Mouse (Mus musculus) embryo, embryonic 10 days (tissue): ENCODE data around the gene Olfr318.
"Not testable (repeated sequence)": the region's sequence is repeated elsewhere in the genome, so short reads cannot be mapped to it uniquely, and the experiment has no call there.

ENCODE experiments used
- DNase-seq: peaks from one replicate; pipeline ENCODE4 v3.0.0-alpha.2; 2015; ENCODE audit warnings: low spot score

Olfr318 gene

DNA sequence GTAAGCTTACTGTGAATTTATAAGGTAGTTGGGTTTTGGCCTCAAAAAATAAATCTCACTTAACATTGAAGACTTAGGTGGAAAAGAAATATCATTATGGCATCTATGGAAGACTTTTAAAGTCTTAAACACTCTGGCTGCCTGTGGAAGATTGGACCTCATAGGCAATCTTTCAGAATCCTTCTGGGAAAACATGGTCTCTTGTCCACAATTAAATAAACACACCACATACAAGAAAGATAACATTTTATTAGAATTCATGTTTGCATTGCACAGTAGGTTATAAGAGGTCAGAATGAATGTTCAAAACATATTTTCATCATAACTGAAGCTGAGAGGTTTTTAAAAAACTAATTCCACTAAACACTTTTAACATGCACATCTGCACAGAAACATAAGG lies at the start of gene Olfr318:
Gene Olfr318 (minus strand): TSS at position 101 of the 400 bp plus-strand sequence.
- no peak for DNase-seq

DNA sequence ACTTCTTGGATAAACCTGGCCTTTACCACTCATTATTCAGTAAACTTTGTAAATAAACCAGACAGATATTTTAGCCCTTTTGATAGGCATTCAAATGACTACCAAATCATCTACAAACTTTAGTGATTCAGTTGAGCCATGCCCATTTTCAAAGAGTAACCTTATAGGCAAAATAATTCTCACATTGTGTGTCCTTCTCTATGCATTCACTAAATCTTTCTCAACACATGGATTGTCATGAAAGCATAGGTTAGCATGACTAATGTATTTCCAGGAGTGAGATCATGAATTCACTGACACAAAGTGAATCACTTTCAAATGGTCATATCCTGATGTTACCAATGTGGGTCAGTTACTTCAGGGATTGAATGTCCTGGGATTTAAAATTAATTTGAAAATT lies 49.1 kb upstream of the Olfr318 start, which contains the start of gene Olfr315:
Gene Olfr315 (plus strand): TSS at position 301 of the 400 bp plus-strand sequence.
- no peak for DNase-seq

DNA sequence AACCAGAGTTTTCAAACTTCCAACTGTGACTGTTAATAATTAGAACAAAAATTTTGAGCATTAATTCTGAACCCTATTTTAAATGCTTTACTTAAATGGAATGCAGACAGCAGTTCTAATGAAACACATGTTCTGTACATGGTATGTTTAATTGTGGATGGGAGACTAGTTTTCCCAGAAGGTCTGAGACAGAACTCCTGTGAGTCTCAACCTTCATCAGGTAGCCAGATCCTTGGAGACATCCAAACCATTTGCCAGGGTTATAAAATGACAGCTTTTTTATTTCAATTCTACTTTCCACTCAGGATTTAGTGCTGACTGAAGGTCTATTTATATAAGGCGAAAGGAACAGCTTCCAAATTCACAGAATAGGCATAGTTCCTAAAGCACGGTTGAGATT lies 28.6 kb upstream of the Olfr318 start, which contains the start of gene Olfr316:
Gene Olfr316 (plus strand): TSS at position 301 of the 400 bp plus-strand sequence.
- no peak for DNase-seq

DNA sequence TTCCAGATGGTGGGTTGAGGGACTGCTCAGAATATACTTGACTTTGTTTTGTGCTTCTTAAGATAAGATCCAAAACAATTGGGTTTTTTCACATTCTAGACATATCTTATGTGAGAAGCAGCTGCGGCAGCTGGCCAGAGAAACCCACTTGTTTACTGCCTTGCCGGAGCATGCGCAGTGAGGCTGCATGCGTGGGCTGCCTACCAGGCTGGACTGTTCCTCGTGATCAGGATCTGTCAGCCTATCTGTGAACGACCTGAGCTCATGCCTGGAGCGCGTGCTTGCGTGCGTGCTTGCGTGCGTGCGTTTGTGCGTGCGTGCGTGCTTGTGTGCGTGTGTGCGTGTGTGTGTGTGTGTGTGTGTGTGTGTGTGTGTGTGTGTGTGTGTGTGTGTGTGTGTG lies 27.3 kb upstream of the Olfr318 start:
- DNase-seq, result not testable (repeated sequence)

DNA sequence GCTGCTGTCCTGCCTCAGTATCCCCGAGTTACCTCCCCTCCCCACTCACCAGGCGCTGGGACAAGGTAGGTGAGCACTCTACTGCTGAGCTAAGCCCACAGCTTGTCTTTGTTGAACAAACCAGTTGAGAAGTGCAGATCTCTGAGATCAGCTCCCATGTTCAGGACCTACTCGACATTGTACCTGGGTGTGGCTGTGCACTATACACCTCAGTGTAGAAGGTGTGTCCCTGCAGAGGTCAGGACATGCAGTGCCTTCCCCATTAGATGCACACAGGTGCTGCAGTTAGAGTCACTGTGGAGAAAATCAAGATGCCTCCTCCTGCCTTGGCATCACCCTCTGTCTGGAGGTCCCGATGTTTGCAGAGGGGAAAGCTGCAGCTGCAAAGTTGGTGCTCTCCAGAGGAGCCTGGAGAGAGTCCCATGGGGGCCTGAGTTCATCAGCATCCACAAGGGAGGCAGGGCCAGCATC lies 15.0 kb upstream of the Olfr318 start, which contains the start of gene Olfr317:
Gene Olfr317 (minus strand): TSS at position 421 of the 471 bp plus-strand sequence.
- DNase-seq, result no peak

DNA sequence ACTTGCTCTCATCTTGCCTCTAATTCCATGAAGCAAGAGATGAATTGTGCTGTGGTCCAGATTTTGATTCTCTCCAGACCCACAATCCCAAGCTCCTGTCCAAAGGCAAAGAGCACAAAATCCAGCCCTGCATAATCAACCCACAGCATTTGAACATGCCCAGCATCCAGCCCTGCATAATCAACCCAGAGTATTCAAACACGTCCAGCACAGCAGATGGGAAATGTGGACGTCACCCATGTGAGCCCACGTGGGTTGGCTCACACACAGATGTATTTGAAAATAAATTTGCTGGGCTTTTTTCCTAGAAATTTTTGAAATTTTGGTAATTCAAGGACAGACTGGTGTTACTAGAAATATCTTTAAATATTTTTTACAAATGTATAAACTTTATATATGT lies 9.6 kb upstream of the Olfr318 start:
- no peak for DNase-seq

DNA sequence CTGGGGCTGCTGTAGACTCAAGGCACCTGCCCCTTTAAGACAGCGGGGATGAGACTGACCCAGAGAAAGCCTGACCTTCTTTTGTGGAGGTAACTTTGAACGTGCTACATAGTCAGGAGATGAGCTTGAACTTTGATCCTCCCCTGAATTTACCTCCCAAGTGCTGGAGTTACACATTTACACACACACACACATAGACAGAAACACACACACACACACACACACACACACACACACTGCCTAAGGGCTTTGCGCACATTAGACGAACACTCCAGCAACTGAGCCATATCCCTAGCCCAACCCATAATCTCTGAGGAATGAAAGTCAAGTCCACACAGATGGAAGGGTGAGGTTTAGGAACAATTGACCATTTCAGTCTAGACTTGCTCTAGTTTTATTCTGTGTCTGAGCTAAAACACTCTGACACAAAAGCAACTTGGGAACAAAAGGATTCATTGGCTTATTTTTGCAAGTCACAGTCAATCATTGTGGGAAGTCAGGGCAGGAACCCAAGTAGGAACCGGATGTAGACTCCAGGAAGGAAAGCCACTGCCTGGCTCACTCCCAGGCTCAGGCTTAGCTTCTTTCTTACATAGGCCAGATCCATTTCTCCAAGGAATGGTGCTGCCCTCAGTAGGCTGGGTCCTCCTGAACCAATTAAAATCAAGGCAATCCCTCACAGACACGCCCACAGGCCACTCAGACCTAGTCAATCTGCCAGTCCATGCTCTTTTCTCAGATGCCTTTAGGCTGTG lies 4.3 kb upstream of the Olfr318 start:
- DNase-seq, result not testable (repeated sequence)

DNA sequence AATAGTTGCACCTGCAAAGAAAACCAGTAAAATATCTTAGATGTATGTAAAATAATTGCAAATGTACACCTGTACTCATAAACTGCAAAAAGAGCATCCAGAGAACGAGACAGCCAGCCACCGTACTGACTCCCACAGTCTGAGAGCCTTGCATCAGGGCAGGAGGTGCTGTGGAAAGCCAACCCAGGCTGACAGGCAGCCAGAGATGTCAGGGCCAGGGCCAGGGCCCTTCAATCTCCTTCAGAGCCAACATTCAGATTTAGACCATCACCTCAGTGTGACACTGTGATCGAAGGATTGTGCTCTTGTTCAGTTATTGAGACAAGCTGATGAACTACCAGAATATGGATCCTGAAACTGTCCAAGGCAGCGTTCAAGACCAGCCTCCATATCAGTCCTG lies 4.1 kb downstream of the Olfr318 start:
- no peak for DNase-seq

DNA sequence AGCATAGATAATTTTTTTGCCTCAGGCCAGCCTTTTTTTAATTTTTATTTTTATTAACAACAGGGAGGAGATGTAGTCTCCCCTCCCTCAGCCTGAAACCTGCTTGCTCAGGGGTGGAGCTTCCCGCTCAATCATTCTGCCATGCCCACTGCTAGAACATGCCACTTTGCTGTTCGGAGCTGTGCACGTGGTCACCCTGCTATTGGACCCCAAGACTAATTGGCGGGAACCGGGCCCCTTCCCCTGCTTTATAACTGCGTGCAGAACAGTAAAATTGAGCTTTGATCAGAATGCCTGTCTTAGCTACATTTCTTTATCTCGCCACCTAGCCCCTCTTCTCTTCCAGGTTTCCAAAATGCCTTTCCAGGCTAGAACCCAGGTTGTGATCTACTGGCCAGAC lies 6.1 kb downstream of the Olfr318 start:
- not testable (repeated sequence) for DNase-seq

DNA sequence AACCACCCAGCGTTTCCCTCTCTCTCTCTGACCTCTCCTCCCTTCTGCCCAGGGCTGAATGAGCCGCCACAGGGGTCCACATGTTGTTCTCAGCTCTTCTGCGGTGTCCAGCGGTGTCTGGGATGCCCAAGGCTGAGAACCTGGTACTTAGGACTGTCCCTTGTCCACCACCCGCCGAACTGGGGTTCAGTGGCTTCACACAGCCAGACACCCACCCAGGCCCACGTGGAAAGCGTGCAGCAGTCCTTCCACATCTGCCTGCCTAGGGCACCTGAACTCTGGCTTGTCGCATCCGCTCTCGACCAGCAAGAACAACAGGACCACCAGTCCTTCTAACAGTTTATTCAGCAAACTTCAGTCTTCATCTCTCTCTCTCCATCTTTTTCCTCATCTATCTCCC lies 14.7 kb downstream of the Olfr318 start:
- DNase-seq, result no peak

DNA sequence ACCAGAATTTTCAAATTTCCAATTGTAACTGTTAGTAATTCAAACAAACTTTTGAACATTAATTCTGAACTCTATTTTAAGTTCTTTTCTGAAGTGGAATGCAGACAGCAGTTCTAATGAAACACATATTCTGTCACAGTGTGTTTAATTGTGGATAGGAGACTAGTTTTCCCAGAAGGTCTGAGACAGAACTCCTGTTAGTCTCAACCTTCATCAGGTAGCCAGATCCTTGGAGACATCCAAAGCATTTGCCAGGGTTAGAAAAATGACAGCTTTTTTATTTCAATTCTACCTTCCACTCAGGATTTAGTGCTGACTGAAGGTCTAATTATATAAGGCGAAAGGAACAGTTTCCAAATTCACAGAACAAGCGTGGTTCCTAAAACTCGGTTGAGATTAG lies 25.0 kb downstream of the Olfr318 start, which contains the start of gene Olfr319:
Gene Olfr319 (plus strand): TSS at position 301 of the 400 bp plus-strand sequence.
- no peak for DNase-seq

DNA sequence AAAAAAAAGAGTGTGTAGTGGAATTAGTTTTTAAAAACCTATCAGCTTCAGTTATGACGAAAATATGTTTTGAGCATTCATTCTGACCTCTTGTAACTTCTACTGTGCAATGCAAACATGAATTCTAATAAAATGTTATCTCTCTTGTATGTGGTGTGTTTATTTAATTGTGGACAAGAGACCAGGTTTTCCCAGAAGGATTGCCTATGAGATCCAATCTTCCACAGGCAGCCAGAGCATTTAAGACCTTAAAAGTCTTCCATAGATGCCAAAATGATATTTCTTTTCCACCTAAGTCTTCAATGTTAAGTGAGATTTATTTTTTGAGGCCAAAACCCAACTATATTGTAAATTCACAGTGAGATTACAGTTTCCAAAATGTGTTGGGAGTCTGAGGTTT lies 43.0 kb downstream of the Olfr318 start, which contains the start of gene Olfr320:
Gene Olfr320 (plus strand): TSS at position 301 of the 400 bp plus-strand sequence.
- no peak for DNase-seq

DNA sequence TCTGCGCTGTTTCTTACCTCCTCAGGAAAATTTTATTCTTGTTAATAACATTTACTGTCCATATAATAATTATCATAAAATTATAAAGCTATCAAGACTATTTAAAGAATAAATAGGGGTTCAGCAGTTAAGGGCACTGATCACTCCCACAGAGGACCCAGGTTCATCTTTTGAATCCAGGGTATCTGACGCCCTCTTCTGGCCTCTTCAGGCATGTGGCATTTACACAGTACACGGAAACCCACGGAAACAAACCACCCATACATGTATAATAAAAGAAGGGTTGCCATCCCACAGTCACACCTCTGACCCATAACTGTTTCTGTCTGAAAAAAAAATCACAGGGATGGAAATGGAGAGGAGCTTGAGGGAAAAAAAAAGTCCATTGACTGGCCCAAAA lies 52.0 kb downstream of the Olfr318 start:
- DNase-seq, result no peak

DNA sequence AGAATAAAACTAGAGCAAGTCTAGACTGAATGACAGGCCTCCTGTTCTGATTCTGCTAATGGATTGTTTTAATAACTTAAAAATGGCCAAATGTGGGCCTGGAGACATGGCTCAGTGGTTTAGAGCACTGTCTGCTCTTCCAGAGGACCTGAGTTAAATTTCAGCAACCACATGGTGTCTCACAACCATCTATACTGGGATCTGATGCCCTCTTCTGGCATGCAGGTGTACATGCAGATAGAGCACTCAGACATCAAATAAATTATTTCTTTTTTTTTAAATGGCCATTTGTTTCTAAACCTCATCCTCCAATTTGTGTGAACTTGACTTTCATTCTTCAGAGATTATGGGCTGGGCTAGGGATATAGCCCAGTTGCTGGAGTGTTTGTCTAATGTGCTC lies 54.6 kb downstream of the Olfr318 start:
- no peak for DNase-seq
